Mouse (Mus musculus) G1E-ER4 (cell line): Measurements from ENCODE around the gene Cfap70. TPM values are rescaled to one million over a fixed set of nuclear protein-coding genes. Genes with fewer than 3 reads are reported as not detected.

Experiments used
- GATA1 ChIP-seq: IDR thresholded peaks from one replicate; pipeline ENCODE4 v1.8.0; 2012; ENCODE audit warnings: low read length, inconsistent platforms
- polyA plus RNA-seq: library from polyadenylated mRNA; stranded (reverse); fragments of >175 nt; gene quantifications from 2 replicates; pipeline ENCODE4 v1.2.3, GENCODE M21; 2012

The Cfap70 gene
- polyA plus RNA-seq, 1 experiment: not detected

DNA sequence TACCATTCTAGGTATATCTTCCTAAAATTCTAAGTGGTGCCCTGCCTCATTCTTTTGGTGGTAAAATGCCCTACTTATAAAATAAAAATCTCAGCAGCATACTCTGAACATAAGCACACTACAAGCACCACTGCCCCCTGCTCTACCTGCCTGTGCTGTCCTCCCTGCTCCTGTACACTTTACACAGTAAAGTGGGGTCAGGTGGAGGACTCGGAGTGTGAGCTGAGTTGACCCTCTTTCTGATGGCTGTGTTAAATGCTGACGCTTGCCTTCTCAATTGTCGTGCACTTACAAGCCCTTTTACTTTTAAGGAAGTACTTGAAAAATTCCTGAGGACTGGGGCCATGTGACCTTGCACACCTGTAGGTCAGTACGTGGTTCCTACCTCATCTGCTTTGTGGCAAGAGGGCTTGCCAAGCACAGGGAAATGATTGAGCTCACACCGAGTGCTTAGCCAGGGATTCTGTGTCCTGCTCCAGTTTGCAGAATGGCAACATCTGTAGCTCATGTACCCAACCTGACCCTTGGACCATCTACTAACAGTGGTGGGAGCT, 72.9 kb downstream of the Cfap70 start:
- TF ChIP-seq GATA1: no peak

DNA sequence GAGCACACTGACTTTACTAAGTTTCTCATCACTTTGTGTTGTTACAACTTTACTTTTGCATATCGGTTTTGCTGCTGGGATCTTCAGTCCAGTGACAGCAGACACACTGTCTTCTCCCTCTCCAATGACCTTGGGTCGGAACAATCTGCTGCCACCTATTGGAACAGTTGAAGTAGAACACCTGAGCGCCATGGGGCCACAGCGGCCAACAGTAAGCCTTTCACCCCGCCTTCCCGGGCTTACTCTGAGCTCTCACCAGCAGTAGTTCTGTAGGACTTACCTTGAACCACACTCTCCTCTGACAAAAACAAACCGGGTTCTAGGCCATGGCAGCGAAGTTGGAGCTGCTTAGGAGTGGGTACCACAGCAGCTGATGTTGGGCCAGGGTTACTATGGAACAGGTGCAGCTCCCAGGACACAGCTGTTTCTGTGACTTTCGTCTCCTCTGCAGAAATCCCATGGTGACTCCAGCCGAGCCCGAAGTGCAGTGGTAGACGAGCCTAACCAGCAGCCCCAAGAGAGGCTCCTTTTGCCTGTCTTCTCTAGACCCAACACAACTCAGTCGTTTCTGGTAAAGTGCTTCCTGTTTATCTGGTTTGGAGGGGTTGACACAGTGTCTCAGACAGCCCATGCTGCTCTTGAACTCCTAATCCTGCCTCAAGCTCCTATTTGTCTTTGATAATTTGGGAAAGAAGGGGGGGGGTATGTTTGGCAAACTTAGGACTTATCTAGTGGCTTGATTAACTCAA, 73.5 kb downstream of the Cfap70 start:
- TF ChIP-seq GATA1: no peak

DNA sequence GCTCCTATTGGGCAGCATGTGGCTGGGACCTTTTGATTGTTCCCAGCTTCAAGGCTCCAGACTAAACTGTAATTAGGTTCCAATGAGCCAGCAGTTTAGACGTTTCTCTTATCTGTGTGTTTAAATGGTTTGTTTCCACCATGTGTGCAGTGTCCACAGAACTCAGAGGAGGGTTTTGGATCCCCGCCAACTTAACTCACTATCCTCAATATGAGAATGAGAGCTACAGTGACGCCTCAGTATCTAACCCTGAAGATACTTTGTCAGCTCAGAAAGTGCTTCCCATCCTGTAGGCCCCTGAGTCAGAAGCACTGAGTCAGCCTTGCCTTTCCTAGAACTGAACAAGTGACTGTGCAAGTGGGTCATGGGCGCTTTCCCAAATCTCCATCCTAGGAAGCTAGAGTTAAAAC, 74.9 kb downstream of the Cfap70 start:
- TF ChIP-seq GATA1: no peak

DNA sequence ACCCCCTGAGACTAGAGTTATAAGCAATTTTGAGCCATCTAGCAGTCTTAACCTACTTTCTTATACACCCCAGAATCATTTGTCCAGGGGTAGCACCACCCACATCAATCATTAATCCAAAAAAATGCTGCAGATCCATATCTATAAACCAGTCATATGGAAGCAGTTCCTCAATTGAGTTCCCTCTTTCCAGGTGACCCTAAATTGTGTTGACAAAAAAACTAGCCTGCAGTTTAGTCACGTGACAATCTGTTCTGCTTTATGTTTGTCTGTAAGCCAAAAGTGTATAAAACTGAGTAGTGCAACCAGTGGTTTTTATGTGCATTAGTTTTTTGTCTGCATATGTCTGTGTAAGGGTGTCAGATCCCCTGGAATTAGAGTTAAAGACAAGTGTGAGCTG, 80.2 kb downstream of the Cfap70 start:
- TF ChIP-seq GATA1: no peak

DNA sequence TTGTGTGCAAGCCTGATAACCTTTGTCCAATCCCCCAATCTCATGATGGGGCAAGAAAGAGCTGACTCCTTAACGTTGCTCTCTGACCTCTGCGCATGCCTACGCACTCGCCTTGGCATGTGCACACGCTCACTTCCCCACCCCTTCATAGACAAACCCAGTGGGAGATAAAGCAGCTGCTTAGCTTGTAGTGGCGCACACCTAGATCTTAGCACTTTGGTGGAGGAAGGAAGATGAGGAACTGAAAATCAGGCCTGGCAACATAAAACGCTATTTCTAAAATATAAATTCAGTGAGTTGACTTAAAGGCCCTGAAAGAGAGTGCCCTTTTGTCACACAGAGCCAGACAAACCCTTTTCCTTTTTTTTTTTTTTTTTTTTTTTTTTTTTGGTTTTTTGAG, 81.2 kb downstream of the Cfap70 start:
- TF ChIP-seq GATA1: no peak

DNA sequence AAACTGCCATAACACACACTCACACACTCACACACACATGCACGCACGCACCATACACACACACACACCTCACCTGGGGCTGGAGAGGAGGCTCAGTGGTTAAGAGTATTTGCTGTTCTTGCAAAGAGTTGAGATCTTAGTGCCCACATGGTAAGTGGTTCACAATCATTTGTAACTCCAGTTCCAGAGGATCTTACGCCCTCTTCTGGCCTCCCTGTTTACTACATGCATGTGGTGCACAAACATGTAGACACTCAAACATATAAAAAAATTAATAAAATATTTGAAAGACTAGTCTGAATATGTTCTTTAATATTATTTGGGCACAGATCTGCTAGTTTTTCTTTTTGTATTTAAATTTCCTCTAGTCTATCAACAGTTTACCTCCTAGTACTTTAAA, 83.8 kb downstream of the Cfap70 start:
- no peak for TF ChIP-seq GATA1

DNA sequence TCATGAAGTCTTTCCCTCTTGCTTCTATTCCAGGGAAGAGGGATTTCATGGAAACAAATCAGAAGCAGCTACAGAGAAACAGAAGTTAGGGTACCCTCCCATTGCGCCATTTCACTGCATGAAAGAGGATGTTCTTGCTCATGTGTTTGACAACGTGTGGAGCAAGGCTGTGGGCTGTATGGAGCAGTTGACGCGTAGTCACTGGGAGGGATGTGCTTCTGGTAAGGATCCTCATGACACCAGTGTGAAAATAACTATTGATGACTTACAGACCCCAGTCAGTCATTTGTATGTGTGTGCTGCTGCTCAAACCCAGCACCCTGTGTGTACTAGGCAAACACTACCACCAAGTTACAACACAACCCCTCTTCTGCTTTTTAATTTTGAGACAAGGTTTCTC, 88.8 kb downstream of the Cfap70 start:
- TF ChIP-seq GATA1: no peak

DNA sequence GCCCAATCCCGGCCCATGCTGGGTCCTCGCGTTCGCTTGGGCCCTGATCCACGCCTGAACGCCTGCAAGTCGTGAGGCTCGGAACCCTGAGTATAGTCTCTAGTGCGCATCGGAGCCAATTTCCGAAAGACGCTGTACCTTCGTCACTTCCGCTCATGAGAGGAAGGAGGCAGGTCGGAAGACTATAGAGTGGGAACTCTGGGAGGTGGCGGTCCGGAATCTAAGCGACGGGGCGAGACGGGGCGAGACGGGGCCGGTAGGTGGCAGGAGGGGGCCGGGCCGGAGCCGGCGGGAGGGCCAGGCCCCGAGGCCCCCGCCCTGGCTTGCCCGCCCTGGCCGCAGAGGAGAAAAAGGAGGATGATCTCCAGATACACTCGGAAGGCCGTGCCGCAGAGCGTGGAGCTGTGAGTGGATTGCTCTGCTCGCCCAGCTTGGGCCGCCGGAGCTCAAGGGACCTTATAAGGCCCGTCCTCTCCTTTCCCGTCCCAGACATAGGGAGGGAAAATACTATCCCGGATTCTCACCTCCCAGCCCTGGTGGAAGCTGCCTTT, 104.0 kb downstream of the Cfap70 start, which contains the start of the genes Ecd and Fam149b:
TSS of gene Ecd (minus strand) at position 131 of the 551 bp plus-strand sequence.
TSS of gene Fam149b (plus strand) at position 172 of the 551 bp plus-strand sequence.
- TF ChIP-seq GATA1: no peak

DNA sequence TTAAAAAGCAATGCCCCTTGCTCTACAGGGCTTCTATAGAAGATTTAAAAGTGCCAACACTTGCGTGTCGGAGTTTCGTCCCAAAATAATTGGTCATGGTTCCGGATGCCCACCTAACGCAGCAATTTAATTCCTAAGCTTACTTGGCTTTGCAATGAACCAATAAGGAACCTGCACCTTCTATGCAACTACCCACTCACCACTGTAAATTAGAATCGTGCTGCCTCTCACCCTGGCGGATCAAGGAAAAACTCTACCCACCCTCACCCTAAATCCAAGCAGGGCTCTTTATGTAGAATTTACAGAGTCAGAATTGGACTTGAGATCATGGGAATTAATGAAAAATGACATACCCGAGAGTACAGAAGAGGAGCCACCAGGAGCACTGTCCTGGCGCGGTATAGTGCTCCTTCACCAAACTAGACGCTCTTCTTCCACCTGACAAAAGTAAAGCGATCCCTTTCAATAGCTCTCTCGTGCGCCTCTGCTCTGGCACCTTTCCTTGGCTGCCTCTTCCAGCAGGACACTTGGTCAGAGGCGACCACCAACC, 104.5 kb downstream of the Cfap70 start:
- TF ChIP-seq GATA1: no peak

DNA sequence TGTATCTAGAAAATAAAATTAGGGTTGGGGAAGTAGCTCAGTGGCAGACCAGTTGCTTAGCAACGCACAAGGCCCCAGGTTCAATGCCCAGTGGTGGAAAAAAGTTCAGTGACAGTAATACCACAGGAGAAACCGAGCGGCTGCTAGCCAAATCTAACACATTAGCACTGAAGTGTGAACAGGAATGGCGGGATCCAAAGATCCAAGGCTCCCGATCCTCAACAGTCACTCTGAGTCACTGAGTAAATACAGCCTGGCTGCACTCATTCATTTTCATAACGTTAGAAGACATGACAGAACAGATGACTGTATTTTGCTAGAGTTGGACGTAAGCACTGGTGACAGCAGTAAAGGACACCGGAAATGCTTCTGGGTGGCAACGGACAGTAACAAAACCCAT, 106.1 kb downstream of the Cfap70 start:
- no peak for TF ChIP-seq GATA1

Other genes with a start within 250 kb of the Cfap70 start
- not detected in 2 replicates for gene Kcnk16, start 183.0 kb downstream of the Cfap70 start, polyA plus RNA-seq
- gene Nudt13, start 157.5 kb downstream of the Cfap70 start, polyA plus RNA-seq: 0.41 and 0.73 TPM in 2 replicates
- 46.9 and 95.3 TPM in 2 replicates for gene Ecd, start 104.1 kb downstream of the Cfap70 start, polyA plus RNA-seq
- 14.5 and 15.4 TPM in 2 replicates for gene Fam149b, start 104.1 kb downstream of the Cfap70 start, polyA plus RNA-seq
- 133 and 165 TPM in 2 replicates for gene Dnajc9, start 63.3 kb downstream of the Cfap70 start, polyA plus RNA-seq
- 30.3 and 33.3 TPM in 2 replicates for gene Mrps16, start 58.6 kb downstream of the Cfap70 start, polyA plus RNA-seq
- 26.6 and 28.3 TPM in 2 replicates for gene Anxa7, start 27.9 kb upstream of the Cfap70 start, polyA plus RNA-seq
- 0.09 TPM in 1 of 2 replicates, not detected in the other for gene Mss51, start 44.7 kb upstream of the Cfap70 start, polyA plus RNA-seq
- gene Ppp3cb, start 94.3 kb upstream of the Cfap70 start, polyA plus RNA-seq: 3.4 and 4.0 TPM in 2 replicates
- 0.43 and 0.71 TPM in 2 replicates for gene Usp54, start 188.8 kb upstream of the Cfap70 start, polyA plus RNA-seq
- not detected in 2 replicates for gene Myoz1, start 204.3 kb upstream of the Cfap70 start, polyA plus RNA-seq
- gene Synpo2l, start 216.1 kb upstream of the Cfap70 start, polyA plus RNA-seq: 0.08 TPM in 2 replicates
- 247 and 266 TPM in 2 replicates for gene Sec24c, start 222.1 kb upstream of the Cfap70 start, polyA plus RNA-seq
- 5.8 and 7.4 TPM in 2 replicates for gene Fut11, start 242.7 kb upstream of the Cfap70 start, polyA plus RNA-seq